Mouse (Mus musculus) ZHBTc4 (cell line): ENCODE results near the gene Acsm4.
"Not testable (repeated sequence)": the region's sequence is repeated elsewhere in the genome, so short reads cannot be mapped to it uniquely, and the experiment has no call there.

ENCODE experiments used
- DNase-seq: peaks from one replicate; pipeline ENCODE4 v3.0.0-alpha.2; 2011; ENCODE audit warnings: low read depth, low spot score

The Acsm4 gene

GRCm38 (mm10) chr7:119689726-119690125 is at the start of gene Acsm4:
TSS of gene Acsm4 (plus strand) at chr7:119690026.
- DNase-seq: no peak

GRCm38 (mm10) chr7:119642307-119642706 is 47.5 kb upstream of the Acsm4 start:
- no peak for DNase-seq

GRCm38 (mm10) chr7:119667893-119668292 is 21.9 kb upstream of the Acsm4 start:
- DNase-seq: no peak

- DNase-seq: no peak
Measured at GRCm38 (mm10) chr7:119670395-119670794, 19.4 kb upstream of the Acsm4 start.

- peak; percentile 36 for DNase-seq
Measured at GRCm38 (mm10) chr7:119670925-119671324, 18.9 kb upstream of the Acsm4 start.

GRCm38 (mm10) chr7:119673465-119673864 is 16.4 kb upstream of the Acsm4 start:
- DNase-seq: peak; percentile 71

- no peak for DNase-seq
Measured at GRCm38 (mm10) chr7:119680107-119680506, 9.7 kb upstream of the Acsm4 start.

- no peak for DNase-seq
Measured at GRCm38 (mm10) chr7:119682699-119683098, 7.1 kb upstream of the Acsm4 start.

GRCm38 (mm10) chr7:119692302-119692701 is 2.5 kb downstream of the Acsm4 start:
- DNase-seq: no peak

GRCm38 (mm10) chr7:119694926-119695325 is 5.1 kb downstream of the Acsm4 start:
- no peak for DNase-seq

- no peak for DNase-seq
Measured at GRCm38 (mm10) chr7:119714111-119714510, 24.3 kb downstream of the Acsm4 start.

GRCm38 (mm10) chr7:119720253-119720946 is 30.6 kb downstream of the Acsm4 start, which contains the start of gene Thumpd1:
TSS of gene Thumpd1 (minus strand) at chr7:119720798.
- peak; percentile 96 for DNase-seq

GRCm38 (mm10) chr7:119720947-119721310 is 31.1 kb downstream of the Acsm4 start:
- DNase-seq: no peak

- no peak for DNase-seq
Measured at GRCm38 (mm10) chr7:119727621-119728020, 37.8 kb downstream of the Acsm4 start.

- DNase-seq: peak; percentile 58
Measured at GRCm38 (mm10) chr7:119731262-119731661, 41.4 kb downstream of the Acsm4 start.

GRCm38 (mm10) chr7:119738877-119739276 is 49.1 kb downstream of the Acsm4 start:
- no peak for DNase-seq

GRCm38 (mm10) chr7:119739798-119740468 is 50.1 kb downstream of the Acsm4 start:
- not testable (repeated sequence) for DNase-seq

- DNase-seq: peak; percentile 79
Measured at GRCm38 (mm10) chr7:119744321-119744720, 54.5 kb downstream of the Acsm4 start.

GRCm38 (mm10) chr7:119745869-119746268 is 56.0 kb downstream of the Acsm4 start:
- DNase-seq: no peak

GRCm38 (mm10) chr7:119748761-119749160 is 58.9 kb downstream of the Acsm4 start:
- DNase-seq: no peak

GRCm38 (mm10) chr7:119749942-119750341 is 60.1 kb downstream of the Acsm4 start:
- DNase-seq: no peak

- DNase-seq: no peak
Measured at GRCm38 (mm10) chr7:119753696-119754095, 63.9 kb downstream of the Acsm4 start.

GRCm38 (mm10) chr7:119760527-119760951 is 70.7 kb downstream of the Acsm4 start, which contains the start of gene Acsm3:
TSS of gene Acsm3 (plus strand) at chr7:119760923.
- no peak for DNase-seq
